Mouse (Mus musculus) myocyte (in vitro differentiated cells): ENCODE measurements around the gene Srl. TPM values are rescaled to one million over a fixed set of nuclear protein-coding genes. Genes with fewer than 3 reads are reported as not detected.

Experiments
- H3K27me3 ChIP-seq: one replicate; pipeline ENCODE4 v1.6.1; 2011; ENCODE audit not compliant: control insufficient read depth, insufficient read depth, insufficient read length
- H3K36me3 ChIP-seq: one replicate; pipeline ENCODE4 v1.6.1; 2011; ENCODE audit not compliant: control insufficient read depth, insufficient read depth
- H3K4me2 ChIP-seq: one replicate; pipeline ENCODE4 v1.6.1; 2011; ENCODE audit warnings: low read depth, control low read depth
- H3K4me3 ChIP-seq: one replicate; pipeline ENCODE4 v1.5.1; 2011; ENCODE audit warnings: mild to moderate bottlenecking, control low read depth, moderate library complexity
- H3K79me2 ChIP-seq: one replicate; pipeline ENCODE4 v1.6.1; 2011; ENCODE audit not compliant: control insufficient read depth, insufficient read depth
- H3ac ChIP-seq: one replicate; pipeline ENCODE4 v1.6.1; 2011; ENCODE audit not compliant: control insufficient read depth, insufficient read length
- CEBPB ChIP-seq: IDR thresholded peaks from 2 replicates; pipeline ENCODE4 v1.6.1; 2011; ENCODE audit warnings: mild to moderate bottlenecking, moderate library complexity; ENCODE audit not compliant: poor library complexity, insufficient read depth, severe bottlenecking
- E2F4 ChIP-seq: IDR thresholded peaks from one replicate; pipeline ENCODE4 v1.6.1; 2011; ENCODE audit warnings: mild to moderate bottlenecking, control low read depth, moderate library complexity; ENCODE audit not compliant: insufficient read depth
- MAX ChIP-seq: IDR thresholded peaks from one replicate; pipeline ENCODE4 v1.6.1; 2011; ENCODE audit warnings: low read depth, mild to moderate bottlenecking, control low read depth
- MYOD1 ChIP-seq, 3 experiments: IDR thresholded peaks; one replicate each; pipeline ENCODE4 v1.6.1; 2011; ENCODE audit warnings: control low read depth in 2 of 3, low read depth in 2 of 3, mild to moderate bottlenecking in 2 of 3, moderate library complexity in 1 of 3; ENCODE audit not compliant: insufficient read length in 2 of 3, control insufficient read depth in 1 of 3
- MYOG ChIP-seq, 3 experiments: IDR thresholded peaks; one replicate each; pipeline ENCODE4 v1.6.1; 2011; ENCODE audit warnings: control low read depth in 2 of 3, low read depth in 2 of 3, mild to moderate bottlenecking in 2 of 3; ENCODE audit not compliant: insufficient read length in 2 of 3, control insufficient read depth in 1 of 3, insufficient read depth in 1 of 3
- POLR2A ChIP-seq: IDR thresholded peaks from one replicate; pipeline ENCODE4 v1.6.1; 2011; ENCODE audit warnings: low read depth, mild to moderate bottlenecking, control low read depth, moderate library complexity; ENCODE audit not compliant: insufficient read length
- POLR2AphosphoS2 ChIP-seq: IDR thresholded peaks from one replicate; pipeline ENCODE4 v1.6.1; 2011; ENCODE audit warnings: low read depth, control low read depth; ENCODE audit not compliant: insufficient read length
- REST ChIP-seq: IDR thresholded peaks from one replicate; pipeline ENCODE4 v1.6.1; 2011; ENCODE audit warnings: mild to moderate bottlenecking, control low read depth, moderate library complexity; ENCODE audit not compliant: insufficient read depth, insufficient read length
- SRF ChIP-seq: IDR thresholded peaks from one replicate; pipeline ENCODE4 v1.6.1; 2011; ENCODE audit warnings: low read depth; ENCODE audit not compliant: control insufficient read depth, insufficient read length
- TCF12 ChIP-seq: IDR thresholded peaks from one replicate; pipeline ENCODE4 v1.6.1; 2011; ENCODE audit warnings: mild to moderate bottlenecking, control low read depth; ENCODE audit not compliant: poor library complexity, insufficient read depth, severe bottlenecking
- TCF3 ChIP-seq: IDR thresholded peaks from one replicate; pipeline ENCODE4 v1.6.1; 2011; ENCODE audit warnings: low read depth, control low read depth; ENCODE audit not compliant: insufficient read length
- USF1 ChIP-seq: IDR thresholded peaks from one replicate; pipeline ENCODE4 v1.6.1; 2011; ENCODE audit warnings: low read depth, mild to moderate bottlenecking, control low read depth, moderate library complexity
- polyA plus RNA-seq: library from polyadenylated mRNA; unstranded; fragments of >200 nt; fragmentation: generic; extraction: Trizol; gene quantifications from one replicate; pipeline ENCODE4 v1.2.1, GENCODE M21; 2012; ENCODE audit warnings: missing spikeins

The Srl gene
- polyA plus RNA-seq, 1 experiment, result 381 TPM

- no peak overlapping the region for H3ac ChIP-seq
- no peaks in the 10 kb centered on the region for H3K36me3 ChIP-seq
- peak overlapping the region; percentile 26 for H3K4me2 ChIP-seq
- TF ChIP-seq SRF, result no peak
- peak in 1 of 3 experiments; percentile 31 for TF ChIP-seq MYOG (IDR thresholded peaks at IDR 0.05; ENCODE audit: control insufficient read depth in 1 of 3, insufficient read depth in 1 of 3, insufficient read length in 2 of 3, low read depth in 2 of 3)
- no peak overlapping the region for H3K4me3 ChIP-seq
- H3K79me2 ChIP-seq, result no peaks in the 10 kb centered on the region
- no peaks in the 10 kb centered on the region for H3K27me3 ChIP-seq
Measured at GRCm38 (mm10) chr16:4473231-4473630, 68.4 kb downstream of the Srl start.

GRCm38 (mm10) chr16:4472687-4473086 is 68.9 kb downstream of the Srl start:
- Histone ChIP-seq H3K4me3 (no peak overlapping the region), H3ac (no peak overlapping the region), H3K36me3 (no peaks in the 10 kb centered on the region), H3K79me2 (no peaks in the 10 kb centered on the region), H3K27me3 (no peaks in the 10 kb centered on the region), H3K4me2 (peak overlapping the region; percentile 26)
- no peak for TF ChIP-seq SRF
- no peak for TF ChIP-seq E2F4
- no peak for TF ChIP-seq CEBPB
- no peak for TF ChIP-seq MYOD1 (IDR thresholded peaks at IDR 0.05; ENCODE audit: control insufficient read depth in 1 of 3, insufficient read length in 2 of 3, low read depth in 2 of 3)
- no peak for TF ChIP-seq POLR2AphosphoS2
- no peak for TF ChIP-seq MYOG (IDR thresholded peaks at IDR 0.05; ENCODE audit: control insufficient read depth in 1 of 3, insufficient read depth in 1 of 3, insufficient read length in 2 of 3, low read depth in 2 of 3)
- no peak for TF ChIP-seq POLR2A
- no peak for TF ChIP-seq MAX
- no peak for TF ChIP-seq REST
- no peak for TF ChIP-seq TCF12
- no peak for TF ChIP-seq TCF3
- TF ChIP-seq USF1, result no peak

- no peaks in the 10 kb centered on the region for H3K36me3 ChIP-seq
- TF ChIP-seq E2F4, result no peak
- no peak for TF ChIP-seq CEBPB
- peak in 1 of 3 experiments; percentile 23 for TF ChIP-seq MYOG (IDR thresholded peaks at IDR 0.05; ENCODE audit: control insufficient read depth in 1 of 3, insufficient read depth in 1 of 3, insufficient read length in 2 of 3, low read depth in 2 of 3)
- no peak for TF ChIP-seq SRF
- H3K27me3 ChIP-seq, result no peaks in the 10 kb centered on the region
- H3K4me2 ChIP-seq, result peak overlapping the region; percentile 76
- H3K4me3 ChIP-seq, result no peak overlapping the region
- H3ac ChIP-seq, result no peak overlapping the region
- H3K79me2 ChIP-seq, result no peaks in the 10 kb centered on the region
Measured at GRCm38 (mm10) chr16:4469599-4470352, 71.8 kb downstream of the Srl start.

- no peak for TF ChIP-seq MYOD1 (IDR thresholded peaks at IDR 0.05; ENCODE audit: control insufficient read depth in 1 of 3, insufficient read length in 2 of 3, low read depth in 2 of 3)
- no peak for TF ChIP-seq REST
- no peak for TF ChIP-seq TCF3
- TF ChIP-seq SRF, result no peak
- TF ChIP-seq MAX, result no peak
- no peak for TF ChIP-seq POLR2A
- no peak for TF ChIP-seq POLR2AphosphoS2
- no peak for TF ChIP-seq USF1
- Histone ChIP-seq H3K36me3 (no peaks in the 10 kb centered on the region), H3K4me3 (no peak overlapping the region), H3K27me3 (no peaks in the 10 kb centered on the region), H3K4me2 (no peak overlapping the region), H3ac (no peak overlapping the region), H3K79me2 (no peaks in the 10 kb centered on the region)
Measured at GRCm38 (mm10) chr16:4464529-4465089, 77.0 kb downstream of the Srl start.

GRCm38 (mm10) chr16:4457927-4458326 is 83.7 kb downstream of the Srl start:
- TF ChIP-seq MYOG (IDR thresholded peaks at IDR 0.05; ENCODE audit: control insufficient read depth in 1 of 3, insufficient read depth in 1 of 3, insufficient read length in 2 of 3, low read depth in 2 of 3) (no peak), SRF (no peak), MYOD1 (IDR thresholded peaks at IDR 0.05; ENCODE audit: control insufficient read depth in 1 of 3, insufficient read length in 2 of 3, low read depth in 2 of 3) (no peak), E2F4 (no peak), POLR2A (no peak), REST (no peak), CEBPB (no peak), MAX (no peak), TCF3 (no peak)
- no peak overlapping the region for H3K4me2 ChIP-seq
- no peaks in the 10 kb centered on the region for H3K79me2 ChIP-seq
- H3K36me3 ChIP-seq, result no peaks in the 10 kb centered on the region
- H3K4me3 ChIP-seq, result no peak overlapping the region
- H3K27me3 ChIP-seq, result no peaks in the 10 kb centered on the region
- no peak overlapping the region for H3ac ChIP-seq
